Mouse (Mus musculus) central nervous system, embryonic 14 days (tissue): ENCODE data around the gene Tmem274. TPM values are rescaled to one million over a fixed set of nuclear protein-coding genes. Genes with fewer than 3 reads are reported as not detected.

Experiments used
- polyA plus RNA-seq: library from polyadenylated mRNA; depleted of rRNA; stranded (reverse); fragments of >200 nt; gene quantifications from 2 replicates; pipeline ENCODE4 v1.2.3, GENCODE M21; 2012; rRNA removed

Gene Tmem274
- polyA plus RNA-seq, result not detected in 2 replicates

GRCm38 (mm10) chr4:149477078-149477477, at the start of gene Tmem274:
Gene Tmem274 (plus strand): TSS chr4:149477378.

GRCm38 (mm10) chr4:149454879-149455278, 22.3 kb upstream of the Tmem274 start, which contains the start of gene Rbp7:
Gene Rbp7 (minus strand): TSS chr4:149454978.

GRCm38 (mm10) chr4:149485053-149485824, 8.1 kb downstream of the Tmem274 start, which contains the start of the genes Nmnat1 and Lzic:
Gene Nmnat1 (minus strand): TSS chr4:149485202.
Gene Lzic (plus strand): TSS chr4:149485229.

GRCm38 (mm10) chr4:149517868-149518340, 40.7 kb downstream of the Tmem274 start, which contains the start of gene Ctnnbip1:
Gene Ctnnbip1 (plus strand): TSS chr4:149518236.

Other genes with a start within 250 kb of the Tmem274 start
- 147 TPM in 2 replicates for gene Kif1b, start 169.7 kb upstream of the Tmem274 start, polyA plus RNA-seq
- 86.7 and 98.8 TPM in 2 replicates for gene Ube4b, start 50.6 kb upstream of the Tmem274 start, polyA plus RNA-seq
- 0.14 and 0.19 TPM in 2 replicates for gene Rbp7, start 22.4 kb upstream of the Tmem274 start, polyA plus RNA-seq
- gene Nmnat1, start 7.8 kb downstream of the Tmem274 start, polyA plus RNA-seq, result 8.5 and 9.8 TPM in 2 replicates
- gene Lzic, start 7.9 kb downstream of the Tmem274 start, polyA plus RNA-seq, result 32.6 and 34.3 TPM in 2 replicates
- 49.6 and 54.3 TPM in 2 replicates for gene Ctnnbip1, start 40.9 kb downstream of the Tmem274 start, polyA plus RNA-seq
- gene Clstn1, start 109.1 kb downstream of the Tmem274 start, polyA plus RNA-seq, result 90.7 and 108 TPM in 2 replicates
- gene Pik3cd, start 225.2 kb downstream of the Tmem274 start, polyA plus RNA-seq, result 18.1 and 18.6 TPM in 2 replicates